Mouse (Mus musculus): ENCODE data around the gene Slc22a12. TPM values are rescaled to one million over a fixed set of nuclear protein-coding genes. Genes with fewer than 3 reads are reported as not detected.

Gene Slc22a12
- polyA plus RNA-seq, 1 experiment from 2014 or later: not detected

- H3K36me3 ChIP-seq: no peaks in the 10 kb centered on the region
- peaks cover 56% of the 10 kb centered on the region for H3K27me3 ChIP-seq
- H3K9me3 ChIP-seq: no peaks in the 10 kb centered on the region
- no peak for ATAC-seq (ENCODE audit: low FRiP score, low read depth)
- H3K4me1 ChIP-seq: peaks cover 83% of the 10 kb centered on the region
- H3K27ac ChIP-seq (replicated peaks): peak overlapping the region; percentile 91
- peak overlapping the region; percentile 93 for H3K9ac ChIP-seq (replicated peaks)
- H3K4me2 ChIP-seq (replicated peaks): peak overlapping the region; percentile 96
- WGBS: 6% methylated on average over 25 of the region's 38 CpGs
- H3K4me3 ChIP-seq: peak overlapping the region; percentile 90
Observed at GRCm38 (mm10) chr19:6498350-6499131, 44.3 kb downstream of the Slc22a12 start.

- ATAC-seq (ENCODE audit: low FRiP score, low read depth): peak; percentile 16; the same call in 1 of the 2 replicates
- Histone ChIP-seq H3K9ac (replicated peaks) (peak overlapping the region; percentile 93), H3K4me3 (peak overlapping the region; percentile 90), H3K4me2 (replicated peaks) (peak overlapping the region; percentile 96), H3K4me1 (peaks cover 76% of the 10 kb centered on the region), H3K9me3 (no peaks in the 10 kb centered on the region), H3K27me3 (peaks cover 61% of the 10 kb centered on the region), H3K36me3 (no peaks in the 10 kb centered on the region), H3K27ac (replicated peaks) (peak overlapping the region; percentile 91)
- under 1% methylated on average over 39 of the region's 39 CpGs for WGBS
Observed at GRCm38 (mm10) chr19:6497803-6498202, 45.0 kb downstream of the Slc22a12 start.

GRCm38 (mm10) chr19:6497150-6497801 is 45.6 kb downstream of the Slc22a12 start:
- Histone ChIP-seq H3K9me3 (no peaks in the 10 kb centered on the region), H3K36me3 (no peaks in the 10 kb centered on the region), H3K4me2 (replicated peaks) (peak overlapping the region; percentile 96), H3K4me1 (peaks cover 76% of the 10 kb centered on the region), H3K9ac (replicated peaks) (peak overlapping the region; percentile 93), H3K27me3 (peaks cover 63% of the 10 kb centered on the region), H3K4me3 (peak overlapping the region; percentile 90), H3K27ac (replicated peaks) (peak overlapping the region; percentile 91)
- WGBS: 2% methylated on average over 9 of the region's 39 CpGs
- peak; percentile 73 for ATAC-seq (ENCODE audit: low FRiP score, low read depth)

- Histone ChIP-seq H3K36me3 (no peaks in the 10 kb centered on the region), H3K9me3 (no peaks in the 10 kb centered on the region), H3K27me3 (peaks cover 66% of the 10 kb centered on the region), H3K4me3 (peak overlapping the region; percentile 90), H3K4me1 (peaks cover 73% of the 10 kb centered on the region), H3K4me2 (replicated peaks) (peak overlapping the region; percentile 96), H3K27ac (replicated peaks) (peak overlapping the region; percentile 91), H3K9ac (replicated peaks) (peak overlapping the region; percentile 93)
- 7% methylated on average over 6 of the region's 6 CpGs for WGBS
- peak; percentile 21 for ATAC-seq (ENCODE audit: low FRiP score, low read depth)
Observed at GRCm38 (mm10) chr19:6496462-6497149, 46.2 kb downstream of the Slc22a12 start.

- peaks cover 64% of the 10 kb centered on the region for H3K4me1 ChIP-seq
- H3K9me3 ChIP-seq: no peaks in the 10 kb centered on the region
Observed at GRCm38 (mm10) chr19:6495714-6496113, 47.1 kb downstream of the Slc22a12 start.

GRCm38 (mm10) chr19:6494504-6495170 is 48.2 kb downstream of the Slc22a12 start:
- Histone ChIP-seq H3K9me3 (no peaks in the 10 kb centered on the region), H3K4me3 (no peak overlapping the region), H3K27me3 (peaks cover 68% of the 10 kb centered on the region), H3K4me1 (peaks cover 54% of the 10 kb centered on the region), H3K27ac (replicated peaks) (peak overlapping the region; percentile 27; the same call in 1 of the 2 replicates), H3K36me3 (no peaks in the 10 kb centered on the region), H3K9ac (replicated peaks) (peak overlapping the region; percentile 24; the same call in 1 of the 2 replicates), H3K4me2 (replicated peaks) (no peak overlapping the region; the same call in 1 of the 2 replicates)
- ATAC-seq (ENCODE audit: low FRiP score, low read depth): no peak
- WGBS: 73% methylated on average over 18 of the region's 18 CpGs

More at GRCm38 (mm10) chr19:6495714-6496113, 47.1 kb downstream of the Slc22a12 start:
- no peak overlapping the region for H3K4me2 ChIP-seq (replicated peaks)
- no peak for ATAC-seq (ENCODE audit: low FRiP score, low read depth)
- H3K27me3 ChIP-seq: peaks cover 67% of the 10 kb centered on the region
- peak overlapping the region; percentile 27; the same call in 1 of the 2 replicates for H3K27ac ChIP-seq (replicated peaks)
- WGBS: 37% methylated on average over 8 of the region's 8 CpGs
- no peaks in the 10 kb centered on the region for H3K36me3 ChIP-seq
- no peak overlapping the region for H3K4me3 ChIP-seq
- no peak overlapping the region; the same call in 1 of the 2 replicates for H3K9ac ChIP-seq (replicated peaks)

- Histone ChIP-seq H3K4me3 (no peak overlapping the region), H3K27me3 (peaks cover 64% of the 10 kb centered on the region), H3K9ac (replicated peaks) (no peak overlapping the region), H3K9me3 (no peaks in the 10 kb centered on the region), H3K27ac (replicated peaks) (no peak overlapping the region), H3K36me3 (no peaks in the 10 kb centered on the region), H3K4me1 (peaks cover 48% of the 10 kb centered on the region), H3K4me2 (replicated peaks) (no peak overlapping the region)
- WGBS: 64% methylated on average over 5 of the region's 7 CpGs
- ATAC-seq (ENCODE audit: low FRiP score, low read depth): no peak
Observed at GRCm38 (mm10) chr19:6494032-6494431, 48.8 kb downstream of the Slc22a12 start.

GRCm38 (mm10) chr19:6493219-6493618 is 49.6 kb downstream of the Slc22a12 start:
- no peak for ATAC-seq (ENCODE audit: low FRiP score, low read depth)
- Histone ChIP-seq H3K4me3 (no peak overlapping the region), H3K27me3 (peaks cover 57% of the 10 kb centered on the region)

GRCm38 (mm10) chr19:6492124-6492523 is 50.7 kb downstream of the Slc22a12 start:
- Histone ChIP-seq H3K9me3 (no peaks in the 10 kb centered on the region), H3K27ac (replicated peaks) (no peak overlapping the region), H3K4me3 (no peak overlapping the region), H3K36me3 (no peaks in the 10 kb centered on the region), H3K9ac (replicated peaks) (no peak overlapping the region; the same call in 1 of the 2 replicates), H3K4me1 (peaks cover 37% of the 10 kb centered on the region), H3K4me2 (replicated peaks) (no peak overlapping the region), H3K27me3 (peaks cover 64% of the 10 kb centered on the region)
- 21% methylated on average over 12 of the region's 12 CpGs for WGBS
- no peak for ATAC-seq (ENCODE audit: low FRiP score, low read depth)

More at GRCm38 (mm10) chr19:6493219-6493618, 49.6 kb downstream of the Slc22a12 start:
- H3K4me2 ChIP-seq (replicated peaks): no peak overlapping the region
- H3K36me3 ChIP-seq: no peaks in the 10 kb centered on the region
- H3K27ac ChIP-seq (replicated peaks): no peak overlapping the region
- peaks cover 41% of the 10 kb centered on the region for H3K4me1 ChIP-seq
- H3K9ac ChIP-seq (replicated peaks): no peak overlapping the region
- H3K9me3 ChIP-seq: no peaks in the 10 kb centered on the region
- 88% methylated on average over 7 of the region's 7 CpGs for WGBS

GRCm38 (mm10) chr19:6491538-6491937 is 51.3 kb downstream of the Slc22a12 start:
- no peaks in the 10 kb centered on the region for H3K36me3 ChIP-seq
- WGBS: 89% methylated on average over 8 of the region's 8 CpGs
- no peak overlapping the region for H3K4me2 ChIP-seq (replicated peaks)
- H3K27ac ChIP-seq (replicated peaks): no peak overlapping the region
- H3K4me1 ChIP-seq: peaks cover 37% of the 10 kb centered on the region
- peaks cover 67% of the 10 kb centered on the region for H3K27me3 ChIP-seq
- H3K9me3 ChIP-seq: no peaks in the 10 kb centered on the region
- H3K4me3 ChIP-seq: no peak overlapping the region
- no peak for ATAC-seq (ENCODE audit: low FRiP score, low read depth)
- no peak overlapping the region for H3K9ac ChIP-seq (replicated peaks)

GRCm38 (mm10) chr19:6489030-6489429 is 53.8 kb downstream of the Slc22a12 start:
- no peak overlapping the region for H3K4me3 ChIP-seq
- H3K9me3 ChIP-seq: no peaks in the 10 kb centered on the region
- H3K27ac ChIP-seq (replicated peaks): no peak overlapping the region
- H3K36me3 ChIP-seq: no peaks in the 10 kb centered on the region
- peaks cover 44% of the 10 kb centered on the region for H3K27me3 ChIP-seq
- H3K4me2 ChIP-seq (replicated peaks): no peak overlapping the region
- peak; percentile 56 for ATAC-seq (ENCODE audit: low FRiP score, low read depth)
- no peak overlapping the region for H3K9ac ChIP-seq (replicated peaks)
- H3K4me1 ChIP-seq: peaks cover 17% of the 10 kb centered on the region
- WGBS: 0% methylated on average over 4 of the region's 4 CpGs
